Mouse (Mus musculus) embryonic facial prominence, embryonic 15.5 days (tissue): ENCODE measurements around the gene Prss2. TPM values are rescaled to one million over a fixed set of nuclear protein-coding genes. Genes with fewer than 3 reads are reported as not detected.
A peak's percentile ranks its signal among the peaks of the same experiment; 100 is the strongest.
"Not testable (repeated sequence)": the region's sequence is repeated elsewhere in the genome, so short reads cannot be mapped to it uniquely, and the experiment has no call there.

Experiments used
- ATAC-seq: fragments of 200-750 bp; cut with Nextera tagmentation; 2 replicates; pipeline ENCODE4 v1.8.0; 2017; ENCODE audit warnings: low read depth, moderate TSS enrichment; ENCODE audit not compliant: insufficient number of reproducible peaks, low FRiP score, low TSS enrichment
- H3K27ac ChIP-seq: fragments of 300-500 bp; sonication (generic); replicated peaks from 2 replicates; pipeline ENCODE4 v1.5.1; 2015; ENCODE audit warnings: mild to moderate bottlenecking, inconsistent platforms
- H3K27me3 ChIP-seq: fragments of 300-500 bp; sonication (generic); 2 replicates; pipeline ENCODE4 v1.6.1; 2015; ENCODE audit warnings: inconsistent platforms
- H3K36me3 ChIP-seq: fragments of 300-500 bp; sonication (generic); 2 replicates; pipeline ENCODE4 v1.6.1; 2015; ENCODE audit warnings: mild to moderate bottlenecking, inconsistent platforms
- H3K4me1 ChIP-seq: fragments of 300-500 bp; sonication (generic); 2 replicates; pipeline ENCODE4 v1.6.1; 2015; ENCODE audit warnings: inconsistent platforms
- H3K4me2 ChIP-seq: fragments of 300-500 bp; sonication (generic); replicated peaks from 2 replicates; pipeline ENCODE4 v1.6.1; 2015; ENCODE audit warnings: mild to moderate bottlenecking, inconsistent platforms
- H3K4me3 ChIP-seq: fragments of 300-500 bp; sonication (generic); replicated peaks from 2 replicates; pipeline ENCODE4 v1.5.1; 2015; ENCODE audit warnings: mild to moderate bottlenecking, inconsistent platforms
- H3K9ac ChIP-seq: fragments of 300-500 bp; sonication (generic); 2 replicates; pipeline ENCODE4 v1.6.1; 2015; ENCODE audit warnings: inconsistent platforms
- H3K9me3 ChIP-seq: fragments of 300-500 bp; sonication (generic); replicated peaks from 2 replicates; pipeline ENCODE4 v1.6.1; 2016; ENCODE audit warnings: inconsistent platforms
- WGBS: fragments of 180-500 bp; shearing (Covaris S2); methylation state at CpG from one replicate; pipeline ENCODE4 v1.1.7; 2015; 5-methylcytosine and 5-hydroxymethylcytosine counted together
- polyA plus RNA-seq: library from polyadenylated mRNA; unstranded; fragments of >200 nt; fragmentation: Nextera tagmentation; extraction: Ambion mirVana; gene quantifications from 2 replicates; pipeline ENCODE4 v1.2.1, GENCODE M21; 2015

The Prss2 gene
- polyA plus RNA-seq, 1 experiment from 2014 or later: not detected

GRCm38 (mm10) chr6:41557468-41557867 is 35.9 kb downstream of the Prss2 start:
- no peak for ATAC-seq
- whole genome bisulfite sequencing: 70% methylated on average over 5 of the region's 5 CpGs
- H3K4me3 ChIP-seq: no peak overlapping the region

GRCm38 (mm10) chr6:41558271-41558670 is 36.7 kb downstream of the Prss2 start:
- H3K4me1 ChIP-seq: no peaks in the 10 kb centered on the region
- no peaks in the 10 kb centered on the region for H3K27me3 ChIP-seq
- H3K4me3 ChIP-seq: no peak overlapping the region
- ATAC-seq: no peak
- H3K27ac ChIP-seq: no peak overlapping the region; the same call in 1 of the 2 replicates
- 46% methylated on average over 2 of the region's 2 CpGs for WGBS
- H3K9me3 ChIP-seq: no peaks in the 10 kb centered on the region
- H3K4me2 ChIP-seq: no peak overlapping the region
- H3K9ac ChIP-seq: no peak overlapping the region
- no peaks in the 10 kb centered on the region for H3K36me3 ChIP-seq

More at GRCm38 (mm10) chr6:41557468-41557867, 35.9 kb downstream of the Prss2 start:
- H3K9me3 ChIP-seq: no peaks in the 10 kb centered on the region
- no peak overlapping the region; the same call in 1 of the 2 replicates for H3K27ac ChIP-seq
- H3K4me1 ChIP-seq: no peaks in the 10 kb centered on the region
- H3K9ac ChIP-seq: no peak overlapping the region
- no peaks in the 10 kb centered on the region for H3K36me3 ChIP-seq
- no peak overlapping the region for H3K4me2 ChIP-seq
- no peaks in the 10 kb centered on the region for H3K27me3 ChIP-seq

GRCm38 (mm10) chr6:41559331-41559730 is 37.7 kb downstream of the Prss2 start:
- Histone ChIP-seq H3K27ac (no peak overlapping the region), H3K4me3 (no peak overlapping the region), H3K9me3 (no peaks in the 10 kb centered on the region), H3K4me1 (no peaks in the 10 kb centered on the region), H3K4me2 (no peak overlapping the region), H3K9ac (no peak overlapping the region), H3K36me3 (no peaks in the 10 kb centered on the region), H3K27me3 (no peaks in the 10 kb centered on the region)
- no peak for ATAC-seq
- WGBS: 42% methylated on average over 3 of the region's 3 CpGs

- Histone ChIP-seq H3K9ac (no peak overlapping the region), H3K27ac (no peak overlapping the region; the same call in 1 of the 2 replicates), H3K27me3 (no peaks in the 10 kb centered on the region), H3K36me3 (no peaks in the 10 kb centered on the region), H3K4me3 (no peak overlapping the region), H3K4me2 (no peak overlapping the region), H3K9me3 (no peaks in the 10 kb centered on the region), H3K4me1 (no peaks in the 10 kb centered on the region)
- WGBS: 45% methylated on average over 2 of the region's 2 CpGs
- ATAC-seq: no peak
Measured at GRCm38 (mm10) chr6:41560273-41560672, 38.7 kb downstream of the Prss2 start.

GRCm38 (mm10) chr6:41562598-41562997 is 41.0 kb downstream of the Prss2 start:
- WGBS: 85% methylated on average over 4 of the region's 4 CpGs
- no peak overlapping the region for H3K27ac ChIP-seq
- no peak overlapping the region for H3K9ac ChIP-seq
- H3K9me3 ChIP-seq: no peaks in the 10 kb centered on the region
- no peaks in the 10 kb centered on the region for H3K36me3 ChIP-seq
- H3K4me1 ChIP-seq: no peaks in the 10 kb centered on the region
- no peak for ATAC-seq
- peak overlapping the region; percentile 23 for H3K4me3 ChIP-seq
- no peaks in the 10 kb centered on the region for H3K27me3 ChIP-seq
- 0 out of 2 replicates have a peak overlapping the region, but pooled peaks have one; percentile 2 for H3K4me2 ChIP-seq

GRCm38 (mm10) chr6:41563104-41563951 is 41.7 kb downstream of the Prss2 start:
- peak overlapping the region; percentile 23 for H3K4me3 ChIP-seq
- H3K27me3 ChIP-seq, ATAC-seq, H3K9me3 ChIP-seq, H3K4me1 ChIP-seq, H3K9ac ChIP-seq, H3K27ac ChIP-seq, H3K36me3 ChIP-seq, H3K4me2 ChIP-seq: not testable (repeated sequence)
- WGBS: 47% methylated on average over 5 of the region's 23 CpGs

- WGBS: 72% methylated on average over 1 of the region's 1 CpGs
- Histone ChIP-seq H3K36me3 (no peaks in the 10 kb centered on the region), H3K9me3 (no peaks in the 10 kb centered on the region), H3K4me1 (no peaks in the 10 kb centered on the region), H3K27ac (no peak overlapping the region), H3K4me2 (no peak overlapping the region), H3K27me3 (no peaks in the 10 kb centered on the region), H3K4me3 (no peak overlapping the region), H3K9ac (no peak overlapping the region)
- ATAC-seq: no peak
Measured at GRCm38 (mm10) chr6:41565261-41565660, 43.7 kb downstream of the Prss2 start.

GRCm38 (mm10) chr6:41566965-41567364 is 45.4 kb downstream of the Prss2 start:
- WGBS: 81% methylated on average over 4 of the region's 4 CpGs
- H3K27me3 ChIP-seq: no peaks in the 10 kb centered on the region
- ATAC-seq: no peak
- H3K9ac ChIP-seq: no peak overlapping the region
- no peak overlapping the region for H3K4me3 ChIP-seq
- H3K9me3 ChIP-seq: no peaks in the 10 kb centered on the region
- H3K27ac ChIP-seq: no peak overlapping the region
- no peak overlapping the region for H3K4me2 ChIP-seq
- H3K36me3 ChIP-seq: no peaks in the 10 kb centered on the region
- no peaks in the 10 kb centered on the region for H3K4me1 ChIP-seq

- Histone ChIP-seq H3K27me3 (no peaks in the 10 kb centered on the region), H3K27ac (no peak overlapping the region), H3K36me3 (no peaks in the 10 kb centered on the region), H3K9ac (no peak overlapping the region), H3K4me1 (no peaks in the 10 kb centered on the region), H3K4me3 (no peak overlapping the region), H3K4me2 (no peak overlapping the region), H3K9me3 (no peaks in the 10 kb centered on the region)
- 74% methylated on average over 3 of the region's 3 CpGs for WGBS
- ATAC-seq: no peak
Measured at GRCm38 (mm10) chr6:41569078-41569477, 47.5 kb downstream of the Prss2 start.

Other genes with a start within 250 kb of the Prss2 start
- gene Try4, start 219.5 kb upstream of the Prss2 start, polyA plus RNA-seq: not detected in 2 replicates
- gene Try5, start 204.9 kb upstream of the Prss2 start, polyA plus RNA-seq: not detected in 2 replicates
- gene Try10, start 167.7 kb upstream of the Prss2 start, polyA plus RNA-seq: not detected in 2 replicates
- not detected in 2 replicates for gene Prss3, start 144.1 kb upstream of the Prss2 start, polyA plus RNA-seq
- gene Gm5771, start 129.4 kb upstream of the Prss2 start, polyA plus RNA-seq: not detected in 2 replicates
- gene Gm10334, start 75.6 kb upstream of the Prss2 start, polyA plus RNA-seq: not detected in 2 replicates
- 0.28 TPM in 1 of 2 replicates, not detected in the other for gene Prss1, start 62.9 kb upstream of the Prss2 start, polyA plus RNA-seq
- gene Ephb6, start 83.7 kb downstream of the Prss2 start, polyA plus RNA-seq: 27.4 and 28.4 TPM in 2 replicates
- 1.8 and 2.0 TPM in 2 replicates for gene Trpv6, start 114.6 kb downstream of the Prss2 start, polyA plus RNA-seq
- gene Trpv5, start 159.0 kb downstream of the Prss2 start, polyA plus RNA-seq: not detected in 2 replicates
- not detected in 2 replicates for gene Llcfc1, start 162.6 kb downstream of the Prss2 start, polyA plus RNA-seq
- gene Kel, start 182.6 kb downstream of the Prss2 start, polyA plus RNA-seq: 0.81 and 0.94 TPM in 2 replicates